Mouse (Mus musculus): ENCODE measurements at regions not wholly inside any gene's neighbourhood (a gene's known extent, or its start where the extent isn't known, plus 50 kb on each side); places are given as distances from the start of the nearest gene placed in this dataset.

GRCm38 (mm10) chr1:42756497-42756896, 60.9 kb downstream of the Pou3f3 start:
- no peak for TF ChIP-seq CTCF (IDR thresholded peaks at IDR 0.05; ENCODE audit: borderline replicate concordance, extremely low read depth, insufficient read depth, insufficient read length)
- TF ChIP-seq POLR2A (IDR thresholded peaks at IDR 0.05; ENCODE audit: borderline replicate concordance, extremely low read depth, insufficient read depth, insufficient read length, poor library complexity, severe bottlenecking) = no peak

All from brain, embryonic 14.5 days (tissue).